Mouse (Mus musculus): ENCODE results near the gene Gm12117. TPM values are rescaled to one million over a fixed set of nuclear protein-coding genes. Genes with fewer than 3 reads are reported as not detected.

The Gm12117 gene
- not detected in 2 replicates for polyA plus RNA-seq (2011; ENCODE audit: insufficient read depth, insufficient read length, low replicate concordance, missing spikeins)

DNA sequence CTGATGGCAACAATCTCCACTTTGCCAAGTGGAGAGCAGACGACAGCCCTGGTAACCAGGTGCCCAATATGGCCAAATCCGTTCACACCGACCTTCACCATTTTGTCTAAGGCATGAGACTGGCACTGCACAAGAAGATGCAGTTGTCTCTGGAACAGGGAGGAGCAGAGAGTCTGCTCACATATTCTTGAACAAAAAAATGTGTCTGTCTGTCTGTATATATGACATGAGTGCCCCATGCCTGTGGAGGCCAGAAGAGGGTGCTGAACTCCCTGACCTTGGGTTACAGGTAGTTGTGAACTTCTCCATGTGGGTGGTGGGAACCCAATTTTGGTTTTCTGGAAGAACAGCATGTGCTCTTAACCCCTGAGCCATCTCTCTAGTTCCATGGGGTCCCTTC lies at the start of gene Gm12117:
Gene Gm12117 (minus strand): TSS at position 101 of the 400 bp plus-strand sequence.
- WGBS: 85% methylated on average over 3 of the region's 3 CpGs
- H3K27ac ChIP-seq (ENCODE audit: control insufficient read depth, insufficient read depth, low read depth, low read length, poor library complexity): no peak within 1 kb of the TSS

DNA sequence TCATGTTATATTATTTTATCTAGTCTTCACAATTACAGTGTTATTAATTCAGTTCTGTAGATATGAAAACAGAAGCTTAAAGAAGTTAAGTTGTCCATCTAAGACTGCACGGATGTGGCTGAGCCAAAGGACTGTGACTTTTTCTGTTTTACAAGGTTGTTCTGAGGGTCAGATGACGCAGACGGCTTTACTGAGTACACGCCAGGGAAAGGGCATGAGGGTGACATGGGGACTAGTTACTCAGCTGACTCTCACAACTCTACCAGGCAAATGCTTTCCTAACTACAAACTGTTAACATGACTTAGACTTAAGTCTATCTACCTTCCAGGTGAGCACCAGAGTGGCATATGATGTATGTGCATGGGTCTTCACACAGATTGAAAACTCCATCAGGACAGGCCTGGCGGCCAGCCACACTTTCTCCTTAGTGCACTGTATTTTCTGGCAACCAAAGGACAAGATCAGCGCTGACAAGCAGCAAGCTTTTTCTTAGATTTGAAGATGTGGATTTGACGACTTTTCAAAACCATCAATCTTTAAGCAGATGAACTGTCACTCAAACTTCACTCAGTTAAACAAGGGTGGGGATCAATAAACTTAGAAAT lies 42.6 kb upstream of the Gm12117 start:
- no peak overlapping the region for H3K27ac ChIP-seq (ENCODE audit: control insufficient read depth, insufficient read depth, low read depth, low read length, poor library complexity)
- no peak overlapping the region for H3K4me3 ChIP-seq (replicated peaks; ENCODE audit: control insufficient read depth, low read depth, low read length)
- no peaks in the 10 kb centered on the region for H3K4me1 ChIP-seq (ENCODE audit: control insufficient read depth, insufficient read depth, low read length)
- 83% methylated on average over 7 of the region's 7 CpGs for WGBS
- TF ChIP-seq POLR2A (IDR thresholded peaks at IDR 0.05; ENCODE audit: borderline replicate concordance, control insufficient read depth, low read depth, low read length) (no peak), CTCF (IDR thresholded peaks at IDR 0.05; ENCODE audit: control insufficient read depth, insufficient read depth, low read length) (no peak)

More for the DNA sequence above, at the start of gene Gm12117:
- TF ChIP-seq CTCF (IDR thresholded peaks at IDR 0.05; ENCODE audit: control insufficient read depth, insufficient read depth, low read length) (no peak), POLR2A (IDR thresholded peaks at IDR 0.05; ENCODE audit: borderline replicate concordance, control insufficient read depth, low read depth, low read length) (no peak)
- no peaks in the 10 kb centered on the region for H3K4me1 ChIP-seq (ENCODE audit: control insufficient read depth, insufficient read depth, low read length)
- no peak within 1 kb of the TSS for H3K4me3 ChIP-seq (replicated peaks; ENCODE audit: control insufficient read depth, low read depth, low read length)

DNA sequence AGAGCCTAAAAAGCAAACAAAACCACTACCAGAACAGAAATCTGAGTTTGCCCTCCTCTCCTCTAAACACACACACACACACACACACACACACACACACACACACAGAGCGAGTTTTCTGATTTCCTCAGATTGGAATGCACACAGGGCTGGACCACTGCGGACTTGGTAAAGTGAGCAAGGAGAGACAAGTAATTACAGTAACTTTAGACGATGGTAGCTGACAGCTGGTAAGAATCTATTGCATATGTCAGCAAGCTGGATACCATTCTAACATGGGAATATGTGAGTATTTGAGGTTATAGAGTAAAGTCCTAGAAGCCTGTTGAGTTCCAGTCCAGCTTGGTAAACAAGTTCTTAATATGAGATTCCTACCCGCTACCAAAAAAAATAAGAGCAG lies 33.0 kb upstream of the Gm12117 start:
- Histone ChIP-seq H3K4me1 (ENCODE audit: control insufficient read depth, insufficient read depth, low read length) (no peaks in the 10 kb centered on the region), H3K27ac (ENCODE audit: control insufficient read depth, insufficient read depth, low read depth, low read length, poor library complexity) (no peak overlapping the region), H3K4me3 (replicated peaks; ENCODE audit: control insufficient read depth, low read depth, low read length) (no peak overlapping the region)
- WGBS: 84% methylated on average over 4 of the region's 4 CpGs
- TF ChIP-seq POLR2A (IDR thresholded peaks at IDR 0.05; ENCODE audit: borderline replicate concordance, control insufficient read depth, low read depth, low read length): no peak

DNA sequence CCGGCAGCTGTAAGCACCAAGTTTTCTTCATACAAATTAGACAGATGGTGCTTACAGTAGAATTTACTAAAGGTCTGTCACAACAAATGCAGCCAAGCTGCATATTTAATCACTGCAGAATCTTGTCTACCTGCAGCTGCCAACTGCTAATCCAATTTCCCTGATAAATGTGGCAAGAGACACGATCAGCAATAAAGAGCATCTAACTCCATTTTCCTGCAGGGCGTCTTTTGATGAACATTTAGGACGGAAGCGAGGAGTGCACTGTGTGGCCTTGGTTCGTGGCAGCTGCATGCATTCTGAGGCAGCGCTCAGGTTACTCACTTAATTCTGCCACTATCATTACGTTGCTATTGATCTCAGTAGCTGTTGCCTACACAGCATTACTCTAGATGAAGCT lies 24.3 kb upstream of the Gm12117 start:
- no peak overlapping the region for H3K27ac ChIP-seq (ENCODE audit: control insufficient read depth, insufficient read depth, low read depth, low read length, poor library complexity)
- WGBS: 89% methylated on average over 8 of the region's 8 CpGs
- no peak overlapping the region for H3K4me3 ChIP-seq (replicated peaks; ENCODE audit: control insufficient read depth, low read depth, low read length)
- no peaks in the 10 kb centered on the region; the same call in 1 of the 2 replicates for H3K4me1 ChIP-seq (ENCODE audit: control insufficient read depth, insufficient read depth, low read length)
- TF ChIP-seq CTCF (IDR thresholded peaks at IDR 0.05; ENCODE audit: control insufficient read depth, insufficient read depth, low read length) (no peak), POLR2A (IDR thresholded peaks at IDR 0.05; ENCODE audit: borderline replicate concordance, control insufficient read depth, low read depth, low read length) (no peak)

DNA sequence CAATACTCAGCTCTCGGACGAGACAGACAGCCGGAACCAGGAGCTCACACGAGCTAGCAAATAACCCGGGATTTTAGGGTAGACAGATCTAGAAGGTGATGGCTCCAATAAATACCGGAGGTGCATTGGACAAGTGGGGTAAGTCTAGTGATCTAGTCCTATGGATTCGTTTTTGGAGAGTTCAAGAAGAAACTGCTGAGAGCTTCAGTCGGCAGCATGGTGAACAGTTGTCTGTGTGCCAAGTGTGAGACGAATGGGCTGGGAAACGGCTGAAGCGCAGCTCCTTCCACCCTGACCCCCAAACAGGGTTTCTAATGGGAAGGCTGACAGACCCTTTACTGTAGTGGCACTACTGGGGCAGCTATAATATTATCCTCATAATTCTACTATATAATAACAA lies 22.8 kb upstream of the Gm12117 start:
- 77% methylated on average over 11 of the region's 11 CpGs for WGBS
- H3K4me3 ChIP-seq (replicated peaks; ENCODE audit: control insufficient read depth, low read depth, low read length): no peak overlapping the region
- H3K27ac ChIP-seq (ENCODE audit: control insufficient read depth, insufficient read depth, low read depth, low read length, poor library complexity): no peak overlapping the region
- H3K4me1 ChIP-seq (ENCODE audit: control insufficient read depth, insufficient read depth, low read length): no peaks in the 10 kb centered on the region; the same call in 1 of the 2 replicates
- no peak for TF ChIP-seq CTCF (IDR thresholded peaks at IDR 0.05; ENCODE audit: control insufficient read depth, insufficient read depth, low read length)
- no peak for TF ChIP-seq POLR2A (IDR thresholded peaks at IDR 0.05; ENCODE audit: borderline replicate concordance, control insufficient read depth, low read depth, low read length)

DNA sequence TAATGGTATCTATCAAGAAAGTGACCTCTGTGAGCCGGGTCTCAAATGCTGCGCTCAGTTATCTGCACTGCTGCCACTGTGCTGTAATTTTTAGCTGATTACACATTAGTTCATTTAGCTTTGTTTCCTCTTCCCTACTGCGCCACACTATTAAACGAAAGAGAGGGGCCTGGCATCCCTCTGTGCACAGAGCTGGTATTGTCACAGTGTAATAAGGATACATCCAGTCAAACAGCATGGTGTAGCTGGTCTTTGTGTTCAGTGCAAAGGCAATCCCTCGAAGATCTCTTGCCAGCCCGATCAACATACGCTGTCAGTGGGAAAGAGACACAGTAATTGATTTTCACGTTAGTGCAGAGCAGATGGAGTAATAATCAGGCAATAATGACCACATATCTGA lies 20.6 kb upstream of the Gm12117 start:
- H3K27ac ChIP-seq (ENCODE audit: control insufficient read depth, insufficient read depth, low read depth, low read length, poor library complexity): no peak overlapping the region
- no peak overlapping the region for H3K4me3 ChIP-seq (replicated peaks; ENCODE audit: control insufficient read depth, low read depth, low read length)
- no peak for TF ChIP-seq POLR2A (IDR thresholded peaks at IDR 0.05; ENCODE audit: borderline replicate concordance, control insufficient read depth, low read depth, low read length)
- no peak for TF ChIP-seq CTCF (IDR thresholded peaks at IDR 0.05; ENCODE audit: control insufficient read depth, insufficient read depth, low read length)
- WGBS: 86% methylated on average over 8 of the region's 8 CpGs
- no peaks in the 10 kb centered on the region; the same call in 1 of the 2 replicates for H3K4me1 ChIP-seq (ENCODE audit: control insufficient read depth, insufficient read depth, low read length)

DNA sequence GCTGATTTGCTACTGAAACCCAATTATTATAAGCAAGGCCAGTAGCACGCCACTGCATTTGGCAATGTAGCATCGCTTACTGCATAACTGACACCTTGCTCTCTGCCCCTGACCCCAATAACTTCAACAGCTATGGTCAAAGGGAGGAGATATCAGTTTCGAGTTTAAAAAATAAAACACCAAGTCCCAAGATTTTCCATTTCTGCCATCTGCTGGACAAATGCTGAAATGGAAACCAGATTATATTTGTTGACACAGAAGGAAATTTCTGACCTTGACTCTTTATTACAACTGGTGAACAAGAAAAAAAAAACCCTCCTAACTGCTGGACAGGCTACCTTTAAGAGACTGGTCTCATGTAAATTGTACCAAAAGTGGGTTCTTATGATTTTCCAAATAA lies 18.9 kb upstream of the Gm12117 start:
- no peak overlapping the region for H3K27ac ChIP-seq (ENCODE audit: control insufficient read depth, insufficient read depth, low read depth, low read length, poor library complexity)
- no peak overlapping the region for H3K4me3 ChIP-seq (replicated peaks; ENCODE audit: control insufficient read depth, low read depth, low read length)
- WGBS: 47% methylated on average over 3 of the region's 3 CpGs
- TF ChIP-seq POLR2A (IDR thresholded peaks at IDR 0.05; ENCODE audit: borderline replicate concordance, control insufficient read depth, low read depth, low read length): no peak
- TF ChIP-seq CTCF (IDR thresholded peaks at IDR 0.05; ENCODE audit: control insufficient read depth, insufficient read depth, low read length): no peak
- no peaks in the 10 kb centered on the region; the same call in 1 of the 2 replicates for H3K4me1 ChIP-seq (ENCODE audit: control insufficient read depth, insufficient read depth, low read length)

DNA sequence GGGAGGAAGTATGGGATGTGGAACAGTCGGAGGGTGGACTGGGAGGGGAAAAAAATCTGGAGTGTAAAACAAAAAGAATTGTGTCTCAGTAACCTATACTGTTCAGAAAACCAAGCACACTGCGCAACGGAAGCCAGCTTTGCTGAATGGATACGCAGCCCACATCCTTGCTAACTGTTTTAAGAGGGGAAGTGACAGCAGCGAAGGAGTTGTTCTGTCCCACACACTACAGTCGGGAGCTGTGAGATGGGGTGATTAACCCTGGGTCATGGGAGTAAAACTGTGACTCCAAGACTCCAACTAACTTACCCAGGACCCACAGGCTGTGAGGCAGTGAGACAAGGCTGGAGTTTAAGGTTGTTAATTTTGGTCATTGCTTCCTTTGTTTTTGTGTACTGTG lies 17.5 kb upstream of the Gm12117 start:
- Histone ChIP-seq H3K27ac (ENCODE audit: control insufficient read depth, insufficient read depth, low read depth, low read length, poor library complexity) (no peak overlapping the region), H3K4me1 (ENCODE audit: control insufficient read depth, insufficient read depth, low read length) (no peaks in the 10 kb centered on the region; the same call in 1 of the 2 replicates), H3K4me3 (replicated peaks; ENCODE audit: control insufficient read depth, low read depth, low read length) (no peak overlapping the region)
- WGBS: 37% methylated on average over 6 of the region's 6 CpGs
- TF ChIP-seq CTCF (IDR thresholded peaks at IDR 0.05; ENCODE audit: control insufficient read depth, insufficient read depth, low read length): no peak
- TF ChIP-seq POLR2A (IDR thresholded peaks at IDR 0.05; ENCODE audit: borderline replicate concordance, control insufficient read depth, low read depth, low read length): no peak

DNA sequence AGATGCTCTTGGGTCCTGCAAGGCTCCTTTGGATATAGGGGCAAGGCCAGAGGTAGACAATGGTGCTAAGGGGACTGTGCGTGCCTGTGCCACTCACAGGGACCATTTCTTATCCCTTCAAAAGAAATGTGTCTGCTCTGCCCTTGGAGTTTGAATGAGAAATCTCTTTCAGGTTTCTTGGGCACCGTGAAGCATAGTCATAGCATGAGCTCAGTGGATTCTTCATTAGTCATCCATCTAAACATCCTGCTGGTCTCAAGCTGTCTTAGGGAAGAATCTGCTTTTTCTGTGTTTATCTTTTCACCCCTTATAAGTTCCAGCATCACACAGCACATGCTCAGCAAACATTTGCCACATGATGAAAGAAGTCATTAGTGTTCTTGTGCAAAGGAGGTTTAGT lies 2.0 kb upstream of the Gm12117 start:
- WGBS: 75% methylated on average over 2 of the region's 2 CpGs
- H3K4me1 ChIP-seq (ENCODE audit: control insufficient read depth, insufficient read depth, low read length): no peaks in the 10 kb centered on the region
- H3K27ac ChIP-seq (ENCODE audit: control insufficient read depth, insufficient read depth, low read depth, low read length, poor library complexity): no peak overlapping the region
- TF ChIP-seq CTCF (IDR thresholded peaks at IDR 0.05; ENCODE audit: control insufficient read depth, insufficient read depth, low read length): no peak
- no peak for TF ChIP-seq POLR2A (IDR thresholded peaks at IDR 0.05; ENCODE audit: borderline replicate concordance, control insufficient read depth, low read depth, low read length)
- H3K4me3 ChIP-seq (replicated peaks; ENCODE audit: control insufficient read depth, low read depth, low read length): no peak overlapping the region

Measured in bone marrow, adult 2 months (tissue).